Mouse (Mus musculus) liver, embryonic 14.5 days (tissue): ENCODE results near the gene Olfr1348.

ENCODE experiments used
- CTCF ChIP-seq: IDR thresholded peaks from 2 replicates; pipeline ENCODE4 v1.5.1; 2016; ENCODE audit warnings: antibody characterized with exemption, low read depth, control low read depth
- EP300 ChIP-seq: IDR thresholded peaks from 2 replicates; pipeline ENCODE4 v1.6.1; 2016; ENCODE audit warnings: antibody characterized with exemption, low read depth

DNA sequence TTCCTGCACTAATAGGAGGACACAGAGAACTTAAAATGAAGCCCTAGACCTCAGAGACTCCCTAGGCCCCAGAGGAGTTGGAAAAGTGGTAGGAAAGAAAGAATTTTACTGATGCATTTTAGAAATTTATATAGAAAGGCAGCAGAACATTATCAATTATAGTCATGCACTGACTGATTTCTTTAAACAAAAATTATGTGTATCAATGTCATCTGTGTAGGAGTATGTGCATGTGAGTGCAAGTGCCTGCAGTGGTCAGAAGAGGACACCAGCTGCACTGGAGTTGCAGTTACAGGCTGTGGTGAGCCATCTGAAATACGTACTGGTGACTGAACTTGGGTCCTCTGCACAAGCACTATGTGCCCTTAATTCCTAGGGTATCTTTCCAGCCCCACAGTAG, 8.9 kb downstream of the Olfr1348 start, which contains the start of gene Olfr1347:
- no peak for TF ChIP-seq CTCF
- no peak for TF ChIP-seq EP300
